Mouse (Mus musculus): ENCODE results near the gene Krt83. TPM values are rescaled to one million over a fixed set of nuclear protein-coding genes. Genes with fewer than 3 reads are reported as not detected.
A peak's percentile ranks its signal among the peaks of the same experiment; 100 is the strongest.

The Krt83 gene
- polyA plus RNA-seq, 1 experiment from 2014 or later = not detected

DNA sequence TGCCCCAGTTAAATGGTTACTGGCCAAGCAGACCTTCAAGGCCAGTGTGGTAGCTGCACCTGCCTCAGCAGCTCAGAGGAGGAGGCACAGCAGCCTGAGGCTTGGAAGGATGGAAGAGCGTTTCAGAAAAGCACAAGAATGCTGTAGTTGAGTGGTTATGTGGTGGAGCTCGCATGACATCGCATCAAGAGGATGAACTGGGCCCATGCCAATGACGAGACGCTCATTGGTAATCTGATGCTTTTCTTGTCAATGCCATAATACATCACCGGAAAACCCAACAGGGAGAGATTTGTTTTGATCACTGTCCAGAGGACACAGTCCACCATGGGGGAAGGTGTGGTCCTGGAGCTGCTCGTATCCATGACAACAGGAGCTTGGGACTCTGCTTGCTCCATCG lies 4.0 kb upstream of the Krt83 start:
- no peaks in the 10 kb centered on the region for H3K9me3 ChIP-seq
- no peak for ATAC-seq (ENCODE audit: low FRiP score, low read depth)
- H3K4me3 ChIP-seq = no peak overlapping the region
- no peaks in the 10 kb centered on the region for H3K4me1 ChIP-seq
- no peak overlapping the region for H3K27ac ChIP-seq
- no peak overlapping the region for H3K9ac ChIP-seq
- no peaks in the 10 kb centered on the region for H3K36me3 ChIP-seq
- H3K27me3 ChIP-seq (replicated peaks) = no peaks in the 10 kb centered on the region
- H3K4me2 ChIP-seq (replicated peaks) = no peak overlapping the region
- 85% methylated on average over 8 of the region's 8 CpGs for WGBS

DNA sequence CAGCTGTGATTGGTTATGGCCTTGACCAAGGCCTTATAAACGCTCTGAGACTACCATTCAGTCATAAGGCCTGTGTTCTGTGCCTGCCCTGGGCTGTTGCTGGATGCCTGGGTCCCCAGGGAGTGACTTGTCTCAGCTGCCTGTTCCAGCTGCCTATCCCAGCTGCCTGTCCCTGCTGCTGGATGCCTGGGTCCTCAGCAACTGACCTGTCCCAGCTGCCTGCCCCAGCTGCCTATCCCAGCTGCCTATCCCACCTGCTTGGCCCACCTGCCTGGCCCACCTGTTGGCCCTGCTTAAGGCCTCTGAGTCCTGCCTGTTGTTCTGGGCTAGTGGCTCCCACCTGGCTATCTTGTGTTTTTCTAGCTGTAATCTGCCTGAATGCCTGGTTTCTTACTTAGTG lies 2.9 kb upstream of the Krt83 start:
- no peak overlapping the region for H3K27ac ChIP-seq

GRCm38 (mm10) chr15:101493713-101494112 lies 2.4 kb upstream of the Krt83 start:
- H3K27ac ChIP-seq = no peak overlapping the region
- H3K4me2 ChIP-seq (replicated peaks) = no peak overlapping the region
- H3K36me3 ChIP-seq = no peaks in the 10 kb centered on the region
- H3K9me3 ChIP-seq = no peaks in the 10 kb centered on the region
- no peaks in the 10 kb centered on the region for H3K27me3 ChIP-seq (replicated peaks)
- WGBS = 90% methylated on average over 6 of the region's 6 CpGs
- ATAC-seq (ENCODE audit: low FRiP score, low read depth) = no peak
- no peaks in the 10 kb centered on the region for H3K4me1 ChIP-seq
- no peak overlapping the region for H3K4me3 ChIP-seq
- no peak overlapping the region for H3K9ac ChIP-seq

More for the DNA sequence above, 2.9 kb upstream of the Krt83 start:
- no peaks in the 10 kb centered on the region for H3K4me1 ChIP-seq
- no peak overlapping the region for H3K9ac ChIP-seq
- ATAC-seq (ENCODE audit: low FRiP score, low read depth) = no peak
- H3K4me2 ChIP-seq (replicated peaks) = no peak overlapping the region
- H3K9me3 ChIP-seq = no peaks in the 10 kb centered on the region
- H3K27me3 ChIP-seq (replicated peaks) = no peaks in the 10 kb centered on the region
- H3K36me3 ChIP-seq = no peaks in the 10 kb centered on the region
- H3K4me3 ChIP-seq = no peak overlapping the region
- WGBS = 29% methylated on average over 1 of the region's 1 CpGs

DNA sequence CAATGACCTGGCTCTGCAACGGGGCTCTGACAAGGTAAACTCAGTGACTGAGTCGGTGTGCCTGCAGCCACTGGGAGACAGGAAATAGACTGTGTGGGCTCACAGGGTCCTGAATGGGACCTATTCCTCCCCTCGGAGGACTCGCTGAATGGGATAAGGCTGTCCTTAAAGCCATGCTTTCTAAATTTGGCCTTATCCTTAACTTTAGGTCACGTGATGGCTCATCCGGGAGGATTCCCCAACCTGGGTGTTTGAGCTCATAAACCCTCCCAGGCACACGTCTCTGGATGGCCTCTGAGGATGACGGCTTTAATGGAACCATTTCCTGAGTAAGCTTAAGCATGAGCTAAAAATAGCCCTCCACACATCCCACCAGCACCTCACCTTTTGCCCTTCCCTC lies 1.4 kb upstream of the Krt83 start:
- H3K9me3 ChIP-seq = no peaks in the 10 kb centered on the region
- no peak overlapping the region for H3K27ac ChIP-seq
- WGBS = 56% methylated on average over 8 of the region's 8 CpGs
- H3K4me2 ChIP-seq (replicated peaks) = no peak overlapping the region
- H3K9ac ChIP-seq = no peak overlapping the region
- H3K4me1 ChIP-seq = no peaks in the 10 kb centered on the region
- ATAC-seq (ENCODE audit: low FRiP score, low read depth) = no peak
- no peaks in the 10 kb centered on the region for H3K27me3 ChIP-seq (replicated peaks)
- H3K4me3 ChIP-seq = no peak overlapping the region
- no peaks in the 10 kb centered on the region for H3K36me3 ChIP-seq

DNA sequence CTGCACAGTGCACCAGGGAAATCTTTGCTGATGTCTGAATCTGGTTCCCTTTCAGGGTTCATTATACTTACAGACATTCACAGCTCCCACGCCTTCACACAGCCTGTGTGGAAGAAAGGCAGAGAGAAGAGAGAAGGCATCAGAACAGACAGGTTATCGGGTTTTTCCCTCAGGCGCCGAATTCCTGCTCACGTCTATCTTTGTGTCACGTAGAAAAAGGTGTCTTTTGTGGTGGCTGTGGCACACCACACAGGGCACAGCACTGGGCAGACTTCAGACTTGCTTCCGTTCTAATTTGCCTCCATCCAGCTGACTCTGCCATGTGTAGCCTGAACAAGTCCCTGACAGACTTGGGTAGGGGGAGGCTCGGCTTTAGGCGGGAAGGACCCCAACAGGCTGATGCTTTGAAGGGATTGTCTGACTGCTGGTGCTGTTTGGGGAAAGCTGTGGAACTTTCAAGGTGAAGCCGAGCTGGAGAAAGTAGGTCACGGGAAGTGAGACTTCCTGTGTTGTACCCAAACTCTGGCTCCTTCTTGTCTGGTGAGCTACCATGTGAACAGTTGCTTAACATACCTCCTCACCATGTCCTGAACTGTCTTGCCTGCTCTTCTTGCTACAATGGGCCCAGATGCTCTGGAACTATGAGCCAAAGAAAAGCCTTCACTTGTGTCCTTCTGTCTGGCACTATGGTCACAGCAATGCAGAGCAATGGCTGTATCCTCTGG lies 5.2 kb downstream of the Krt83 start:
- Histone ChIP-seq H3K4me1 (no peaks in the 10 kb centered on the region), H3K27ac (no peak overlapping the region), H3K4me2 (replicated peaks) (no peak overlapping the region), H3K9me3 (no peaks in the 10 kb centered on the region), H3K9ac (no peak overlapping the region), H3K4me3 (no peak overlapping the region), H3K27me3 (replicated peaks) (no peaks in the 10 kb centered on the region), H3K36me3 (no peaks in the 10 kb centered on the region)
- 87% methylated on average over 11 of the region's 11 CpGs for WGBS
- ATAC-seq (ENCODE audit: low FRiP score, low read depth) = no peak

DNA sequence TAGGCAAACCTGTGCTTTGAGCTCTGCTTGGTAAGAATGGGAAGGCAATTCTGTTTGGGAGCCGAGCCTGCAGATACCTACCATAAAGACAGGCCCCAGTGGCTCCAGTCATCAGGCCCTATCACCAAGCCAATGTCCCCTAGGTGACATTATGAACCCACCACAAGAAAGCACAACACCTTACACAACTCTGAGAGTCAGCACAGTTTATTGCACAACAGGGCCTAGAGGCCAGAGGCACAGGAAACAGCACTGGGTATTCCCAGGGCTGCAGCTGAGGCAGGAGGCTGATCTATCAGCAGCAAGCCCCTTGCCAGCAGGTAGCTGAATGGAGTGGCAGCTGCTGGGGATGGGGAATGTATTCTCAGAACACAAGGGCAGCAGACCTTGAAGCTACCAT lies 6.4 kb downstream of the Krt83 start:
- Histone ChIP-seq H3K9me3 (no peaks in the 10 kb centered on the region), H3K27ac (no peak overlapping the region), H3K9ac (no peak overlapping the region), H3K4me1 (no peaks in the 10 kb centered on the region), H3K4me3 (no peak overlapping the region), H3K4me2 (replicated peaks) (no peak overlapping the region), H3K36me3 (no peaks in the 10 kb centered on the region), H3K27me3 (replicated peaks) (no peaks in the 10 kb centered on the region)
- 60% methylated on average over 1 of the region's 1 CpGs for WGBS
- ATAC-seq (ENCODE audit: low FRiP score, low read depth) = no peak

- H3K27ac ChIP-seq = no peak overlapping the region
- no peak for ATAC-seq (ENCODE audit: low FRiP score, low read depth)
- H3K9me3 ChIP-seq = no peaks in the 10 kb centered on the region
- no peak overlapping the region for H3K4me3 ChIP-seq
- no peaks in the 10 kb centered on the region for H3K36me3 ChIP-seq
- H3K27me3 ChIP-seq (replicated peaks) = no peaks in the 10 kb centered on the region; the same call in 1 of the 2 replicates
- H3K4me1 ChIP-seq = peaks cover 9% of the 10 kb centered on the region
- WGBS = 68% methylated on average over 1 of the region's 1 CpGs
- H3K4me2 ChIP-seq (replicated peaks) = no peak overlapping the region
- H3K9ac ChIP-seq = no peak overlapping the region
Observed at GRCm38 (mm10) chr15:101483646-101484045, 7.7 kb downstream of the Krt83 start.

DNA sequence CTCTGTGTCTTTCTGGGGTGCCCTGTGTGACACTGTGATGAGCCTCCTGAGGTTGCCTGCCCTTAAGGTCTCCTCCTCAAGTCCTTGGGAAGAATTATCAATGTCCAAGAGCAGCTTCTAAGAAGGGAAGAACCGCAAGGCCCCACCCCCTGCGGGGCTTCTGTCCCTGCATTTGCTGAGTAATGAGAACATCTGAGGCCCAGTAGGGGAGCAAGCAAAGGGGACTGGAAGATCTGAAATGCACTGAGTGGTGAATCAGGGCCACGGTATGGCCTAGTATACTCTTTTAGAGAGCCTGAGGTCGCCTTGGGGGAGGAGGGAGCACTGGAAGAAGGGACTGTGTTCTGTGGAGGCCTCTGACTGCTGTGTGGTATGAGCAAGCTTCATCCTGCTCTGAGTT lies 9.3 kb downstream of the Krt83 start:
- H3K27me3 ChIP-seq (replicated peaks) = peaks cover 6% of the 10 kb centered on the region; the same call in 1 of the 2 replicates
- WGBS = 41% methylated on average over 4 of the region's 4 CpGs
- H3K9ac ChIP-seq = no peak overlapping the region
- H3K4me1 ChIP-seq = peaks cover 9% of the 10 kb centered on the region
- H3K4me2 ChIP-seq (replicated peaks) = no peak overlapping the region
- no peaks in the 10 kb centered on the region for H3K9me3 ChIP-seq
- no peak overlapping the region for H3K27ac ChIP-seq
- H3K4me3 ChIP-seq = no peak overlapping the region
- no peak for ATAC-seq (ENCODE audit: low FRiP score, low read depth)
- no peaks in the 10 kb centered on the region for H3K36me3 ChIP-seq

GRCm38 (mm10) chr15:101479666-101480060 lies 11.6 kb downstream of the Krt83 start:
- H3K27me3 ChIP-seq (replicated peaks) = peaks cover 6% of the 10 kb centered on the region; the same call in 1 of the 2 replicates
- H3K36me3 ChIP-seq = no peaks in the 10 kb centered on the region
- peaks cover 9% of the 10 kb centered on the region for H3K4me1 ChIP-seq
- peak; percentile 56; the same call in 1 of the 2 replicates for ATAC-seq (ENCODE audit: low FRiP score, low read depth)
- peak overlapping the region; percentile 72 for H3K4me2 ChIP-seq (replicated peaks)
- H3K9ac ChIP-seq = 0 out of 2 replicates have a peak overlapping the region, but pooled peaks have one; percentile 36
- H3K27ac ChIP-seq = no peak overlapping the region
- WGBS = 30% methylated on average over 11 of the region's 11 CpGs
- peak overlapping the region; percentile 35 for H3K4me3 ChIP-seq
- no peaks in the 10 kb centered on the region for H3K9me3 ChIP-seq

DNA sequence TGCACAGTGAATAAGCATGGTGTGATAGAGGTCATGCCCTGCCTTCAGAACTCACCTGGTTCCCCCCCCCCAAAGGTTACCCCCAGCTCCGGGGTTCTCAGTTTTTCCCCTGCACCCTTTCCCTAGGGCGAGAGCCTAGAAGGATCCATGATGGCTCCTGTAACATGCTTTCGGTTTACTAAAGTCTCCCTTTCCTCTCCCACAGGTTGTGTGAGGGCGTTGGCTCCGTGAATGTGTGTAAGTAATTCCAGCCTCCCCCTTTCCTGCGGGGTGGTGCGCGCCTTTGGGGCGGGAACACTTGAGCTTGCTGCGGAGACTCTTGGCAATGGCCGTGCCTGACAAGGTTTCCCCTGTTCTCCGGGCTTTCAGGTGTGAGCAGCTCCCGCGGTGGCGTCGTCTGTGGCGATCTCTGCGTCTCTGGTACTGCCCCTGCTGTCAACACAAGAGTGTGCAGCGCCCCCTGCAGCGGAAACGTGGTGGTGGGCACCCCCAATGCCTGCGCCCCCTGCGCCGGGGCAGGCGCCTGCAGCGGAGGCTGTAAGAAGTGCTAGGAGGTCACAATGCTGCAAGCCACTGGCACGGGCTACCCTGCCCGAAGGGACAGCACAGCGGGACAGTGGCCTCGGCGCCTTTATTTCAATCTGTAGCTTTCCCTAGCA lies 12.2 kb downstream of the Krt83 start:
- Histone ChIP-seq H3K4me1 (peaks cover 9% of the 10 kb centered on the region), H3K9ac (peak overlapping the region; percentile 36), H3K4me2 (replicated peaks) (peak overlapping the region; percentile 72), H3K9me3 (no peaks in the 10 kb centered on the region), H3K27ac (no peak overlapping the region), H3K4me3 (peak overlapping the region; percentile 35), H3K27me3 (replicated peaks) (peaks cover 6% of the 10 kb centered on the region; the same call in 1 of the 2 replicates), H3K36me3 (no peaks in the 10 kb centered on the region)
- WGBS = 11% methylated on average over 31 of the region's 31 CpGs
- peak; percentile 66 for ATAC-seq (ENCODE audit: low FRiP score, low read depth)

GRCm38 (mm10) chr15:101472952-101473528 lies 18.3 kb downstream of the Krt83 start, which contains the start of gene Krt86:
Gene Krt86 (plus strand): TSS chr15:101473478.
- WGBS = 26% methylated on average over 10 of the region's 10 CpGs
- no peak for ATAC-seq (ENCODE audit: low FRiP score, low read depth)
- H3K27ac ChIP-seq = no peak within 1 kb of the TSS

DNA sequence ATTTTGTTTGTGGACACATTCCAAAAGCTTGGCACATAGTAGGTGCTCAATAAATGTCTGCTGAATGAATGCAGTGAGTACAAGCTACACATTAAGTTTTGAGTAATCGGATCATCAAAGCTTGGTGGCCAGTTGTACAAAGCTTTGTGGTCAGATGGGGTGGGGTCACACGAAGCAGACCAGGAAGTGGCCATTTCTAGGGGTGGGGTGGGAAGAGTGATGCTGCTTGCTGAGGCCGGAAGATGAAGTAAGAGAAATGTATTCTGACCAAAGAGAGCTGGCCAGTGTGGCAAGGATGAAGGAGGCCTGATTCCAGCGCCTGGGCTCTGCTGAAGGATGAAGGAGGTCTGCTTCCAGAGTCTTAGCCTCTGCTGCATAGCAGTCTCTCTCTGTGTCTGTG lies 22.2 kb downstream of the Krt83 start:
- no peak for ATAC-seq (ENCODE audit: low FRiP score, low read depth)
- Histone ChIP-seq H3K9me3 (no peaks in the 10 kb centered on the region), H3K27ac (no peak overlapping the region), H3K4me2 (replicated peaks) (no peak overlapping the region), H3K4me1 (no peaks in the 10 kb centered on the region), H3K9ac (no peak overlapping the region), H3K27me3 (replicated peaks) (no peaks in the 10 kb centered on the region), H3K36me3 (no peaks in the 10 kb centered on the region), H3K4me3 (no peak overlapping the region)
- 86% methylated on average over 4 of the region's 4 CpGs for WGBS

More at GRCm38 (mm10) chr15:101472952-101473528, 18.3 kb downstream of the Krt83 start, which contains the start of gene Krt86:
- no peaks in the 10 kb centered on the region for H3K9me3 ChIP-seq
- H3K4me2 ChIP-seq (replicated peaks) = no peak within 1 kb of the TSS
- no peak within 1 kb of the TSS for H3K4me3 ChIP-seq
- H3K4me1 ChIP-seq = no peaks in the 10 kb centered on the region
- H3K36me3 ChIP-seq = no peaks in the 10 kb centered on the region
- peaks cover 6% of the 10 kb centered on the region; the same call in 1 of the 2 replicates for H3K27me3 ChIP-seq (replicated peaks)
- no peak within 1 kb of the TSS for H3K9ac ChIP-seq
